Mouse (Mus musculus): ENCODE data around the gene Vmn1r152.
"Not testable (repeated sequence)": the region's sequence is repeated elsewhere in the genome, so short reads cannot be mapped to it uniquely, and the experiment has no call there.

Gene Vmn1r152

DNA sequence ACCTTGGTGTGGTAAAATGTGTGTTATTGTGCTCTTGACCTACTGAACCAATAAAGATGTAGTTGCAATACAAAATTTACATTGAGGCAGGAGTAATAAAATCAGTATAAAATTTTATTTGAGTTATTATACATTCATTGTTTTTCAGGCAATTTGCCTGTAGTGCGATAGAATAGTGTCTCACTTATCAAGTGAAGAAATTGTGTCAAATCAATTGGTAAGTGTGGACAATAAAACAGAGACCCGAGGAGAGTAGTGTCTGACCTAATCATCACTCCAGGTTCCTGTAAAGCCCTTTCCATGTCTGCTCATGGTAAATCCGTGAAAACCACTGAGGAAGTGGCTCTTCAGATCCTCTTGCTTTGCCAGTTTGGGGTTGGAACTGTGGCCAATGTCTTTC is at the start of gene Vmn1r152:
Gene Vmn1r152, plus strand, starts transcription at position 301 of the 400 bp plus-strand sequence.
- DNase-seq: not testable (repeated sequence)

- not testable (repeated sequence) for DNase-seq
These were observed 23.2 kb upstream of the Vmn1r152 start, which contains the start of gene Vmn1r151 for GRCm38 (mm10) chr7:22499578-22499977. TSS of gene Vmn1r151 (minus strand) at chr7:22499678.

DNA sequence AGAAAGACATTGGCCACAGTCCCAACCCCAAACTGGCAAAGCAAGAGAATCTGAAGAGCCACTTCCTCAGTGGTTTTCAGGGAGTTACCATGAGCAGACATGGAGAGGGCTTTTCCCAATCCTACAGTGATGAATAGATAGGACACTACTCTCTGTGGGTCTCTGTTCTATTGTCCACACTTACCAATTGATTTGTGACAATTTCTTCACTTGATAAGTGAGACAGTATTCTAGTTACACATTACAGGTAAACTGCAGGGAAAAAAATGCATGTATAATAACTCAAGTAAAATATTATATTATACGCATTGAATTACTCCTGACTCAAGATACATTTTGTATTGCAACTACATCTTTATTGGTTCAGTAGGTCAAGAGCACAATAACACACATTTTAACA is 12.0 kb downstream of the Vmn1r152 start, which contains the start of gene Gm8677:
Gene Gm8677, minus strand, starts transcription at position 101 of the 400 bp plus-strand sequence.
- DNase-seq: not testable (repeated sequence)

DNA sequence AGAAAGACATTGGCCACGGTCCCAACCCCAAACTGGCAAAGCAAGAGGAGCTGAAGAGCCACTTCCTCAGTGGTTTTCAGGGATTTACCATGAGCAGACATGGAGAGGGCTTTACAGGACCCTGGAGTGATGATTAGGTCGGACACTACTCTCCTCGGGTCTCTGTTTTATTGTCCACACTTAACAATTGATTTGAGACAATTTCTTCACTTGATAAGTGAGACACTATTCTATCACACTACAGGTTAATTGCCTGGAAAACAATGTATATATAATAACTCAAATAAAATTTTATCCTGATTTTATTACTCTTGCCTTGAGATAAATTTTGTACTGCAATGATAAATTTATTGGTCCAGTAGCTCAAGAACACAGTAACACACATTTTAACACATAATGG is 42.5 kb downstream of the Vmn1r152 start, which contains the start of gene Gm4201:
Gene Gm4201, minus strand, starts transcription at position 101 of the 400 bp plus-strand sequence.
- DNase-seq: not testable (repeated sequence)

Data from cerebellum, postnatal 10 days (tissue).